8 mouse cellular contexts compared by ENCODE assay signal in the genomic region with DNA sequence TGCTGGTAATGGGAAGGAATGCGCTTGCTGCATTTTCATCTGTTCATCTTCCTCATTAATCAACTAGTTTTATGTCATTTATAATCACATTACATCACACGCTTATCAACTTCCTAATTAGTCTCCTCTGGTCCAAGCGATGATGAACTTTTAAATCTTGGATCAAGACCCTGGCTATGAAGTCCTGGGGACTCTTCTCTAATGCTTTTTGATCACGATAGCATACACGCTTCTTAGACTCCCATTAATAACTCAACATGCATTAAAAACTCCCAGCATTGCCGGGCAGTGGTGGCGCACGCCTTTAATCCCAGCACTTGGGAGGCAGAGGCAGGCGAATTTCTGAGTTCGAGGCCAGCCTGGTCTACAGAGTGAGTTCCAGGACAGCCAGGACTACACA. TPM values are rescaled to one million over a fixed set of nuclear protein-coding genes. Genes with fewer than 3 reads are reported as not detected.
DNase-seq lines count a peak whose midpoint lies in the region; ATAC-seq and TF ChIP-seq lines count a peak whose summit lies in the region.

No protein-coding gene starts in this region.

- no peak for TF ChIP-seq POLR2A in heart, adult 2 months (IDR thresholded peaks at IDR 0.05; ENCODE audit: insufficient read depth, low read depth, low read length)
- TF ChIP-seq POLR2A in thymus, adult 2 months (IDR thresholded peaks at IDR 0.05; ENCODE audit: control insufficient read depth, extremely low read depth, insufficient read depth, low read length, poor library complexity): no peak

- H3K27me3 ChIP-seq in heart, adult 2 months (ENCODE audit: control insufficient read depth, insufficient read depth, low read length): no peaks in the 10 kb centered on the region
- H3K27me3 ChIP-seq in E14TG2a.4 (ENCODE audit: insufficient read depth, low read length): no peaks in the 10 kb centered on the region
- no peaks in the 10 kb centered on the region for H3K27me3 ChIP-seq in forebrain, embryonic 15.5 days
- no peaks in the 10 kb centered on the region for H3K27me3 ChIP-seq in liver, embryonic 15.5 days
- H3K27me3 ChIP-seq in thymus, adult 2 months (ENCODE audit: control insufficient read depth, insufficient read depth, low read length): no peaks in the 10 kb centered on the region

- H3K4me3 ChIP-seq in heart, adult 2 months: peak overlapping the region; percentile 88
- H3K4me3 ChIP-seq in E14TG2a.4 (replicated peaks; ENCODE audit: low read length): peak overlapping the region; percentile 93
- H3K4me3 ChIP-seq in forebrain, embryonic 15.5 days: peak overlapping the region; percentile 77
- H3K4me3 ChIP-seq in liver, embryonic 15.5 days (replicated peaks): peak overlapping the region; percentile 76
- no peak overlapping the region for H3K4me3 ChIP-seq in thymus, adult 2 months (ENCODE audit: control insufficient read depth, insufficient read depth, low read length)

- no peak for TF ChIP-seq CTCF in heart, adult 2 months (IDR thresholded peaks at IDR 0.05)
- no peak for TF ChIP-seq CTCF in E14TG2a.4 (conservative IDR thresholded peaks at IDR 0.05; ENCODE audit: low read length)
- no peak for TF ChIP-seq CTCF in thymus, adult 2 months (IDR thresholded peaks at IDR 0.05; ENCODE audit: borderline replicate concordance, control insufficient read depth, extremely low read depth, insufficient read depth, low read length, poor library complexity)

- H3K4me2 ChIP-seq in forebrain, embryonic 15.5 days (replicated peaks): peak overlapping the region; percentile 72
- H3K4me2 ChIP-seq in liver, embryonic 15.5 days: peak overlapping the region; percentile 77

- H3K9ac ChIP-seq in heart, adult 2 months (ENCODE audit: low read depth, low read length): no peak overlapping the region
- H3K9ac ChIP-seq in forebrain, embryonic 15.5 days (replicated peaks): peak overlapping the region; percentile 64
- H3K9ac ChIP-seq in liver, embryonic 15.5 days: peak overlapping the region; percentile 64

- no peaks in the 10 kb centered on the region for H3K9me3 ChIP-seq in E14TG2a.4 (ENCODE audit: low read length)
- H3K9me3 ChIP-seq in forebrain, embryonic 15.5 days: no peaks in the 10 kb centered on the region
- H3K9me3 ChIP-seq in liver, embryonic 15.5 days (replicated peaks): no peaks in the 10 kb centered on the region

- peaks cover 7% of the 10 kb centered on the region for H3K36me3 ChIP-seq in heart, adult 2 months (ENCODE audit: control insufficient read depth, insufficient read depth, low read length)
- peaks cover 68% of the 10 kb centered on the region for H3K36me3 ChIP-seq in E14TG2a.4 (ENCODE audit: insufficient read depth, low read length)
- H3K36me3 ChIP-seq in forebrain, embryonic 15.5 days: peaks cover 22% of the 10 kb centered on the region
- peaks cover 30% of the 10 kb centered on the region for H3K36me3 ChIP-seq in liver, embryonic 15.5 days (replicated peaks)
- H3K36me3 ChIP-seq in thymus, adult 2 months (ENCODE audit: control insufficient read depth, insufficient read depth, low read length): peaks cover 16% of the 10 kb centered on the region

- ATAC-seq in forebrain, embryonic 15.5 days (replicated peaks): peak; percentile 26; the same call in 1 of the 2 replicates
- no peak for ATAC-seq in liver, embryonic 15.5 days (ENCODE audit: insufficient read depth)

- peak overlapping the region; percentile 100 for H3K27ac ChIP-seq in heart, adult 2 months
- peak overlapping the region; percentile 80; the same call in 1 of the 2 replicates for H3K27ac ChIP-seq in forebrain, embryonic 15.5 days (replicated peaks)
- peak overlapping the region; percentile 66; the same call in 1 of the 2 replicates for H3K27ac ChIP-seq in liver, embryonic 15.5 days (replicated peaks)
- no peak overlapping the region for H3K27ac ChIP-seq in thymus, adult 2 months (ENCODE audit: control insufficient read depth, insufficient read depth, low read length)

- peaks cover 5% of the 10 kb centered on the region for H3K4me1 ChIP-seq in heart, adult 2 months (ENCODE audit: control insufficient read depth, insufficient read depth, low read length)
- H3K4me1 ChIP-seq in E14TG2a.4 (replicated peaks; ENCODE audit: low read depth, low read length): peaks cover 63% of the 10 kb centered on the region
- peaks cover 15% of the 10 kb centered on the region for H3K4me1 ChIP-seq in forebrain, embryonic 15.5 days
- H3K4me1 ChIP-seq in liver, embryonic 15.5 days (replicated peaks): peaks cover 42% of the 10 kb centered on the region
- peaks cover 5% of the 10 kb centered on the region for H3K4me1 ChIP-seq in thymus, adult 2 months (replicated peaks; ENCODE audit: control insufficient read depth, insufficient read depth, low read length)

- intact Hi-C loops in heart, adult 2 months (cut with DNase I): no loop called here
- intact Hi-C loops in heart, postnatal 14 days (cut with DNase I): no loop called here

- no peaks in the 10 kb centered on the region for H3K79me2 ChIP-seq in heart, adult 2 months (replicated peaks; ENCODE audit: control insufficient read depth, insufficient read depth, low read length)

- 20% methylated on average over 10 of the region's 10 CpGs for WGBS in heart, adult 2 months
- WGBS in forebrain, embryonic 15.5 days: 35% methylated on average over 10 of the region's 10 CpGs
- WGBS in liver, embryonic 15.5 days (ENCODE audit: insufficient replicate concordance): 13% methylated on average over 10 of the region's 10 CpGs
- 24% methylated on average over 10 of the region's 10 CpGs for WGBS in thymus, adult 2 months

- TF ChIP-seq EP300 in heart, adult 2 months (IDR thresholded peaks at IDR 0.05; ENCODE audit: insufficient read depth, low read depth, low read length): no peak

- no peak for DNase-seq in heart, adult 2 months
- no peak for DNase-seq in heart, postnatal 14 days
- DNase-seq in thymus, adult 2 months: no peak
- no peak for DNase-seq in right cerebral cortex, postnatal 14 days
- DNase-seq in testis, postnatal 14 days (ENCODE audit: low spot score): no peak

RNA-seq across cellular contexts. Expression of a gene that starts 0.5 kb away (rescaled TPM):
- total RNA-seq in heart, adult 2 months (2021): 10 to 100 TPM; 41.6 to 46.2 TPM
- polyA plus RNA-seq in heart, adult 2 months (2012; rRNA removed): 16.1 and 21.7 TPM in 2 replicates
- 10 to 100 TPM; 42.2 to 47.3 TPM for total RNA-seq in heart, postnatal 14 days (2021)
- 18.9 and 19.9 TPM in 2 replicates for polyA plus RNA-seq in forebrain, embryonic 15.5 days (2015; fragmentation: Nextera tagmentation; extraction: Ambion mirVana)
- polyA plus RNA-seq in liver, embryonic 15.5 days (2015; fragmentation: Nextera tagmentation; extraction: Ambion mirVana): 13.0 and 13.5 TPM in 2 replicates
- polyA plus RNA-seq in thymus, adult 2 months (2012; rRNA removed): 17.3 TPM in 2 replicates

RNA-seq across cellular contexts. Expression of a gene that starts 0.8 kb away (rescaled TPM):
- 100 to 1,000 TPM; 112 to 118 TPM for total RNA-seq in heart, adult 2 months (2021)
- 41.9 and 79.8 TPM in 2 replicates for polyA plus RNA-seq in heart, adult 2 months (2012; rRNA removed)
- total RNA-seq in heart, postnatal 14 days (2021): 100 to 1,000 TPM; 123 TPM
- 90.4 and 98.1 TPM in 2 replicates for polyA plus RNA-seq in forebrain, embryonic 15.5 days (2015; fragmentation: Nextera tagmentation; extraction: Ambion mirVana)
- polyA plus RNA-seq in liver, embryonic 15.5 days (2015; fragmentation: Nextera tagmentation; extraction: Ambion mirVana): 50.9 and 52.1 TPM in 2 replicates
- 18.2 and 23.0 TPM in 2 replicates for polyA plus RNA-seq in thymus, adult 2 months (2012; rRNA removed)
